Mouse (Mus musculus): ENCODE data around the gene Mdh1. TPM values are rescaled to one million over a fixed set of nuclear protein-coding genes. Genes with fewer than 3 reads are reported as not detected.

Mdh1 gene
- 462 and 482 TPM in 2 replicates for polyA plus RNA-seq (2015; fragmentation: Nextera tagmentation; extraction: Ambion mirVana)

GRCm38 (mm10) chr11:21571700-21572381, at the start of gene Mdh1, which contains the start of gene Wdpcp:
Gene Mdh1 (minus strand): TSS chr11:21572367.
Gene Wdpcp (plus strand): TSS chr11:21572235.
- peak; percentile 99 for DNase-seq (ENCODE audit: low spot score)

- DNase-seq (ENCODE audit: low spot score) = no peak
These were observed 43.7 kb upstream of the Mdh1 start for GRCm38 (mm10) chr11:21615915-21616314.

- no peak for DNase-seq (ENCODE audit: low spot score)
These were observed 30.3 kb upstream of the Mdh1 start for GRCm38 (mm10) chr11:21602497-21602896.

GRCm38 (mm10) chr11:21583286-21583685, 11.1 kb upstream of the Mdh1 start:
- DNase-seq (ENCODE audit: low spot score) = no peak

- DNase-seq (ENCODE audit: low spot score) = no peak
These were observed 9.3 kb upstream of the Mdh1 start for GRCm38 (mm10) chr11:21581472-21581871.

GRCm38 (mm10) chr11:21570973-21571372, 1.2 kb downstream of the Mdh1 start:
- DNase-seq (ENCODE audit: low spot score) = peak; percentile 44

GRCm38 (mm10) chr11:21570109-21570474, 2.1 kb downstream of the Mdh1 start:
- DNase-seq (ENCODE audit: low spot score) = no peak

- no peak for DNase-seq (ENCODE audit: low spot score)
These were observed 2.6 kb downstream of the Mdh1 start for GRCm38 (mm10) chr11:21569456-21570108.

GRCm38 (mm10) chr11:21569002-21569401, 3.2 kb downstream of the Mdh1 start:
- DNase-seq (ENCODE audit: low spot score) = peak; percentile 25

GRCm38 (mm10) chr11:21567733-21568132, 4.4 kb downstream of the Mdh1 start:
- no peak for DNase-seq (ENCODE audit: low spot score)

- DNase-seq (ENCODE audit: low spot score) = no peak
These were observed 5.2 kb downstream of the Mdh1 start for GRCm38 (mm10) chr11:21566934-21567333.

- DNase-seq (ENCODE audit: low spot score) = no peak
These were observed 7.3 kb downstream of the Mdh1 start for GRCm38 (mm10) chr11:21564681-21565405.

GRCm38 (mm10) chr11:21563617-21564325, 8.4 kb downstream of the Mdh1 start:
- no peak for DNase-seq (ENCODE audit: low spot score)

- no peak for DNase-seq (ENCODE audit: low spot score)
These were observed 10.8 kb downstream of the Mdh1 start for GRCm38 (mm10) chr11:21561347-21561746.

GRCm38 (mm10) chr11:21559727-21560126, 12.4 kb downstream of the Mdh1 start:
- no peak for DNase-seq (ENCODE audit: low spot score)

GRCm38 (mm10) chr11:21552049-21552448, 20.1 kb downstream of the Mdh1 start:
- DNase-seq (ENCODE audit: low spot score) = no peak

- no peak for DNase-seq (ENCODE audit: low spot score)
These were observed 21.7 kb downstream of the Mdh1 start for GRCm38 (mm10) chr11:21550222-21551173.

GRCm38 (mm10) chr11:21549754-21550153, 22.4 kb downstream of the Mdh1 start:
- DNase-seq (ENCODE audit: low spot score) = no peak

- no peak for DNase-seq (ENCODE audit: low spot score)
These were observed 23.1 kb downstream of the Mdh1 start for GRCm38 (mm10) chr11:21549052-21549451.

GRCm38 (mm10) chr11:21547518-21547917, 24.6 kb downstream of the Mdh1 start:
- DNase-seq (ENCODE audit: low spot score) = no peak

Measured in thymus, postnatal 0 days (tissue).